Mouse (Mus musculus) lung, adult 2 months (tissue): ENCODE results near the gene Pigu. TPM values are rescaled to one million over a fixed set of nuclear protein-coding genes. Genes with fewer than 3 reads are reported as not detected.
A peak's percentile ranks its signal among the peaks of the same experiment; 100 is the strongest.

Experiments used
- DNase-seq: peaks from one replicate; pipeline ENCODE4 v3.0.0; 2022
- H3K4me1 ChIP-seq: fragments of 200-500 bp; 2 replicates; pipeline ENCODE4 v1.6.1; 2011; ENCODE audit warnings: low read length; ENCODE audit not compliant: control insufficient read depth, insufficient read depth
- H3K4me3 ChIP-seq: fragments of 200-500 bp; replicated peaks from 2 replicates; pipeline ENCODE3; 2011; ENCODE audit warnings: low read depth, mild to moderate bottlenecking, control low read depth, low read length; ENCODE audit errors: extremely low read depth
- CTCF ChIP-seq: fragments of 200-500 bp; IDR thresholded peaks from 2 replicates; pipeline ENCODE4 v1.5.1; 2011; ENCODE audit warnings: mild to moderate bottlenecking, low read length, control low read depth; ENCODE audit not compliant: insufficient read depth
- POLR2A ChIP-seq: fragments of 200-500 bp; IDR thresholded peaks from 2 replicates; pipeline ENCODE4 v1.6.1; 2011; ENCODE audit warnings: low read depth, mild to moderate bottlenecking, control low read depth, low read length, borderline replicate concordance; ENCODE audit errors: extremely low read depth
- WGBS: fragments of 180-500 bp; shearing (Covaris S2); methylation state at CpG from one replicate; pipeline ENCODE4 v1.1.7; 2018; 5-methylcytosine and 5-hydroxymethylcytosine counted together
- polyA plus RNA-seq: library from polyadenylated mRNA; depleted of rRNA; stranded (reverse); fragments of >200 nt; gene quantifications from 2 replicates; pipeline ENCODE4 v1.2.3, GENCODE M21; 2012

The Pigu gene
- polyA plus RNA-seq, 1 experiment = 42.4 TPM

GRCm38 (mm10) chr2:155372451-155372850, 15.2 kb upstream of the Pigu start:
- no peak for DNase-seq
- TF ChIP-seq POLR2A = no peak
- TF ChIP-seq CTCF = no peak
- peaks cover 3% of the 10 kb centered on the region; the same call in 1 of the 2 replicates for H3K4me1 ChIP-seq
- WGBS = 57% methylated on average over 4 of the region's 4 CpGs
- H3K4me3 ChIP-seq = no peak overlapping the region

- DNase-seq = peak; percentile 48
- Histone ChIP-seq H3K4me1 (peaks cover 3% of the 10 kb centered on the region; the same call in 1 of the 2 replicates), H3K4me3 (no peak overlapping the region)
- TF ChIP-seq CTCF (no peak), POLR2A (no peak)
- 17% methylated on average over 7 of the region's 7 CpGs for WGBS
Observed at GRCm38 (mm10) chr2:155369333-155369883, 12.2 kb upstream of the Pigu start.

GRCm38 (mm10) chr2:155367635-155368284, 10.5 kb upstream of the Pigu start:
- DNase-seq = no peak
- Histone ChIP-seq H3K4me1 (peaks cover 3% of the 10 kb centered on the region; the same call in 1 of the 2 replicates), H3K4me3 (no peak overlapping the region)
- WGBS = 64% methylated on average over 7 of the region's 7 CpGs
- TF ChIP-seq CTCF = no peak
- TF ChIP-seq POLR2A = no peak

- WGBS = 24% methylated on average over 14 of the region's 14 CpGs
- DNase-seq = peak; percentile 28
- H3K4me1 ChIP-seq = peaks cover 4% of the 10 kb centered on the region
- peak overlapping the region; percentile 47 for H3K4me3 ChIP-seq
- TF ChIP-seq CTCF (no peak), POLR2A (no peak)
Observed at GRCm38 (mm10) chr2:155357686-155358399, 613 bp upstream of the Pigu start.

GRCm38 (mm10) chr2:155354402-155354801, 2.8 kb downstream of the Pigu start:
- no peak for DNase-seq
- WGBS = 93% methylated on average over 3 of the region's 3 CpGs
- H3K4me3 ChIP-seq = no peak overlapping the region
- peaks cover 4% of the 10 kb centered on the region for H3K4me1 ChIP-seq
- TF ChIP-seq CTCF = no peak
- no peak for TF ChIP-seq POLR2A

GRCm38 (mm10) chr2:155346670-155347069, 10.6 kb downstream of the Pigu start:
- no peak for DNase-seq
- TF ChIP-seq CTCF = no peak
- no peak for TF ChIP-seq POLR2A
- Histone ChIP-seq H3K4me3 (no peak overlapping the region), H3K4me1 (no peaks in the 10 kb centered on the region; the same call in 1 of the 2 replicates)
- WGBS = 69% methylated on average over 1 of the region's 1 CpGs

- TF ChIP-seq CTCF (no peak), POLR2A (no peak)
- H3K4me1 ChIP-seq = no peaks in the 10 kb centered on the region; the same call in 1 of the 2 replicates
- no peak overlapping the region for H3K4me3 ChIP-seq
- DNase-seq = no peak
Observed at GRCm38 (mm10) chr2:155340166-155340565, 17.1 kb downstream of the Pigu start.

- no peak for DNase-seq
- 94% methylated on average over 3 of the region's 3 CpGs for WGBS
- no peak for TF ChIP-seq POLR2A
- no peak for TF ChIP-seq CTCF
- Histone ChIP-seq H3K4me3 (no peak overlapping the region), H3K4me1 (no peaks in the 10 kb centered on the region; the same call in 1 of the 2 replicates)
Observed at GRCm38 (mm10) chr2:155336254-155336653, 21.0 kb downstream of the Pigu start.

- H3K4me1 ChIP-seq = no peaks in the 10 kb centered on the region; the same call in 1 of the 2 replicates
- TF ChIP-seq CTCF (no peak), POLR2A (no peak)
- no peak overlapping the region for H3K4me3 ChIP-seq
- 77% methylated on average over 1 of the region's 1 CpGs for WGBS
- no peak for DNase-seq
Observed at GRCm38 (mm10) chr2:155335231-155335630, 22.0 kb downstream of the Pigu start.
